In the genomic region with DNA sequence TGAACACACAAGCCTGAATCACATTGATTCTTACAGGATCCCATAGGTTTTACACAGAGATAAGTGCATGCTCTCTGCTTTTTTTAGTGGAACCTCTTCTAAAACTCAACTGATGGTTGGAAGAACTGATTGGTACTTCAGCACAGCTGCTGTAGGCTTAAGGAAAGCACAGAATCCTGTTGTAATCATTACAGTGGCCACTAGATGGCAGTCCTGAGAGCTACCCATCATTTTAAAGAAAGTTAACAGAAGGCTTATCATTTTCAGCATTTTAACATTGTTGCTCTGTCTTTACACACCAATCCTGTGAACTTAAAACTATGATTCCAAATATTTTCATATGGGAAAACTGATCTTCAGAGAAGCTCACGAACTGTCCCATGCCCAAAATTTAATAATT, we compare ENCODE assay signal across 8 mouse cellular contexts.
DNase-seq lines count a peak whose midpoint lies in the region; ATAC-seq and TF ChIP-seq lines count a peak whose summit lies in the region.

No protein-coding gene starts in this region.

- no peaks in the 10 kb centered on the region for H3K9me3 ChIP-seq in forebrain, postnatal 0 days (ENCODE audit: low read length)
- H3K9me3 ChIP-seq in forebrain, embryonic 10.5 days: no peaks in the 10 kb centered on the region
- H3K9me3 ChIP-seq in kidney, postnatal 0 days (replicated peaks; ENCODE audit: low read length): no peaks in the 10 kb centered on the region
- no peaks in the 10 kb centered on the region for H3K9me3 ChIP-seq in lung, embryonic 14.5 days (ENCODE audit: low read depth, low read length)

- H3K27me3 ChIP-seq in forebrain, postnatal 0 days (ENCODE audit: insufficient read depth, low read length): no peaks in the 10 kb centered on the region
- H3K27me3 ChIP-seq in forebrain, embryonic 10.5 days (ENCODE audit: poor library complexity, severe bottlenecking): no peaks in the 10 kb centered on the region
- no peaks in the 10 kb centered on the region for H3K27me3 ChIP-seq in kidney, postnatal 0 days (ENCODE audit: insufficient read depth, low read length)
- no peaks in the 10 kb centered on the region for H3K27me3 ChIP-seq in lung, embryonic 14.5 days (ENCODE audit: insufficient read depth, low read length)

- H3K4me2 ChIP-seq in forebrain, postnatal 0 days (ENCODE audit: low read depth): no peak overlapping the region
- H3K4me2 ChIP-seq in kidney, postnatal 0 days (ENCODE audit: low read length): no peak overlapping the region
- no peak overlapping the region for H3K4me2 ChIP-seq in lung, embryonic 14.5 days

- no peaks in the 10 kb centered on the region for H3K4me1 ChIP-seq in forebrain, postnatal 0 days (ENCODE audit: insufficient read depth)
- H3K4me1 ChIP-seq in forebrain, embryonic 10.5 days: no peaks in the 10 kb centered on the region
- no peaks in the 10 kb centered on the region for H3K4me1 ChIP-seq in kidney, postnatal 0 days (replicated peaks; ENCODE audit: insufficient read depth, low read length)
- no peaks in the 10 kb centered on the region for H3K4me1 ChIP-seq in lung, embryonic 14.5 days (ENCODE audit: insufficient read depth)

- no peaks in the 10 kb centered on the region for H3K36me3 ChIP-seq in forebrain, postnatal 0 days (ENCODE audit: insufficient read depth)
- no peaks in the 10 kb centered on the region for H3K36me3 ChIP-seq in forebrain, embryonic 10.5 days (replicated peaks)
- no peaks in the 10 kb centered on the region for H3K36me3 ChIP-seq in kidney, postnatal 0 days (ENCODE audit: insufficient read depth, low read length)
- no peaks in the 10 kb centered on the region for H3K36me3 ChIP-seq in lung, embryonic 14.5 days (ENCODE audit: insufficient read depth)

- no peak overlapping the region for H3K4me3 ChIP-seq in forebrain, postnatal 0 days (ENCODE audit: low read depth, low read length)
- H3K4me3 ChIP-seq in forebrain, embryonic 10.5 days: no peak overlapping the region
- H3K4me3 ChIP-seq in kidney, postnatal 0 days (replicated peaks; ENCODE audit: low read depth, low read length): no peak overlapping the region
- H3K4me3 ChIP-seq in lung, embryonic 14.5 days (ENCODE audit: low read depth, low read length): no peak overlapping the region

- peak; percentile 81 for TF ChIP-seq CTCF in forebrain, postnatal 0 days (IDR thresholded peaks at IDR 0.05; ENCODE audit: low read depth)
- peak; percentile 83 for TF ChIP-seq CTCF in kidney, postnatal 0 days (IDR thresholded peaks at IDR 0.05; ENCODE audit: low read depth)
- peak; percentile 66 for TF ChIP-seq CTCF in lung, embryonic 14.5 days (IDR thresholded peaks at IDR 0.05; ENCODE audit: low read depth)

- 48% methylated on average over 1 of the region's 1 CpGs for WGBS in forebrain, postnatal 0 days
- WGBS in forebrain, embryonic 10.5 days: 43% methylated on average over 1 of the region's 1 CpGs
- WGBS in kidney, postnatal 0 days: 31% methylated on average over 1 of the region's 1 CpGs
- WGBS in lung, embryonic 14.5 days: 27% methylated on average over 1 of the region's 1 CpGs

- DNase-seq in forebrain, postnatal 0 days: peak; percentile 85
- no peak for DNase-seq in forebrain, embryonic 10.5 days (ENCODE audit: extremely low spot score, low spot score)
- DNase-seq in thymus, postnatal 0 days (ENCODE audit: low spot score): peak; percentile 8
- no peak for DNase-seq in thymus, postnatal 36 days
- peak; percentile 48 to 75 for DNase-seq in cerebellum, postnatal 25 days
- peak; percentile 67 for DNase-seq in kidney, postnatal 0 days (ENCODE audit: low spot score)
- DNase-seq in lung, embryonic 14.5 days: peak; percentile 79
- peak; percentile 31 for DNase-seq in thymus, postnatal 4 days

- no peak overlapping the region for H3K9ac ChIP-seq in forebrain, postnatal 0 days
- H3K9ac ChIP-seq in kidney, postnatal 0 days (ENCODE audit: low read depth, low read length): no peak overlapping the region
- H3K9ac ChIP-seq in lung, embryonic 14.5 days: no peak overlapping the region

- peak; percentile 56; the same call in 1 of the 2 replicates for ATAC-seq in forebrain, postnatal 0 days
- ATAC-seq in kidney, postnatal 0 days (replicated peaks; ENCODE audit: low FRiP score, low read depth): no peak
- ATAC-seq in lung, embryonic 14.5 days (ENCODE audit: insufficient read depth): no peak

- no peak overlapping the region for H3K27ac ChIP-seq in forebrain, postnatal 0 days (ENCODE audit: low read depth, low read length)
- H3K27ac ChIP-seq in forebrain, embryonic 10.5 days: no peak overlapping the region
- no peak overlapping the region for H3K27ac ChIP-seq in kidney, postnatal 0 days
- no peak overlapping the region for H3K27ac ChIP-seq in lung, embryonic 14.5 days (ENCODE audit: low read depth)

Comparison
In these comparisons a context has a peak if more than half of its experiments do, and no peak if none do; other contexts are left out.
1. DNase-seq: peak in forebrain, postnatal 0 days (single experiment), thymus, postnatal 0 days (single experiment), cerebellum, postnatal 25 days (2 of 2), kidney, postnatal 0 days (single experiment), lung, embryonic 14.5 days (single experiment) and thymus, postnatal 4 days (single experiment); none in forebrain, embryonic 10.5 days (single experiment) and thymus, postnatal 36 days (0 of 2).
2. Peak in every context shown above with its lines, with median percentiles within 50 percentile points of each other: CTCF ChIP-seq.